Mouse (Mus musculus) heart, postnatal 0 days (tissue): ENCODE results near the gene Spag9.

ENCODE experiments used
- CTCF ChIP-seq: IDR thresholded peaks from 2 replicates; pipeline ENCODE4 v1.5.1; 2016; ENCODE audit warnings: antibody characterized with exemption, control low read depth, low read depth
- EP300 ChIP-seq: IDR thresholded peaks from 2 replicates; pipeline ENCODE4 v1.6.1; 2016; ENCODE audit warnings: antibody characterized with exemption, low read depth

DNA sequence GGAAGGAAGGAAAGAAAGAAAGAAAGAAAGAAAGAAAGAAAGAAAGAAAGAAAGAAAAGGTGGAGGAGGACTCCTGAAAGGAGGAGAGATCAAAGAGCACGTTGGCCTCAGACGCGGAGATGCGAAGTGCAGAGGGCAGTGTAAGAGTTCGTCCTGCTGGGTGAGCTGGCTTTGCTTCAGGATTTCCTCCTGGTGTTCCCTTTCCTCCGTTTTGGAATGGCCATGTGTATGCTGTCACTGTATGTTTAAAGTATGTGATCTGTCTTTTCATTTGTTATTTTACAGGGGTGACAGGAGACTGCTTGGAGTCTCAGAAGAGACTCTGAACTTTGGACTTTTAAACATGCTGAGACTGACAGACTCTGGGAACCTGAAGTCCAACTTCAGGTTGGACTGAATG lies 34.4 kb upstream of the Spag9 start:
- no peak for TF ChIP-seq CTCF
- no peak for TF ChIP-seq EP300
